Mouse (Mus musculus) brain, embryonic 14.5 days (tissue): ENCODE measurements at regions not wholly inside any gene's neighbourhood (a gene's known extent, or its start where the extent isn't known, plus 50 kb on each side); places are given as distances from the start of the nearest gene placed in this dataset.

Source experiments
- CTCF ChIP-seq: fragments of 200-500 bp; IDR thresholded peaks from 2 replicates; pipeline ENCODE4 v1.5.1; 2012; ENCODE audit warnings: inconsistent platforms, mild to moderate bottlenecking, moderate library complexity, borderline replicate concordance; ENCODE audit not compliant: insufficient read depth, insufficient read length; ENCODE audit errors: extremely low read depth
- POLR2A ChIP-seq: fragments of 200-500 bp; IDR thresholded peaks from 2 replicates; pipeline ENCODE4 v1.6.1; 2012; ENCODE audit warnings: mild to moderate bottlenecking, inconsistent platforms, borderline replicate concordance; ENCODE audit not compliant: poor library complexity, insufficient read depth, insufficient read length, severe bottlenecking; ENCODE audit errors: extremely low read depth

GRCm38 (mm10) chr10:87686785-87687184 is 165.2 kb downstream of the Pah start:
- TF ChIP-seq POLR2A (no peak), CTCF (no peak)
